Mouse (Mus musculus): ENCODE measurements around the gene Spty2d1.
A peak's percentile ranks its signal among the peaks of the same experiment; 100 is the strongest.
"Not testable (repeated sequence)": the region's sequence is repeated elsewhere in the genome, so short reads cannot be mapped to it uniquely, and the experiment has no call there.

Spty2d1 gene

DNA sequence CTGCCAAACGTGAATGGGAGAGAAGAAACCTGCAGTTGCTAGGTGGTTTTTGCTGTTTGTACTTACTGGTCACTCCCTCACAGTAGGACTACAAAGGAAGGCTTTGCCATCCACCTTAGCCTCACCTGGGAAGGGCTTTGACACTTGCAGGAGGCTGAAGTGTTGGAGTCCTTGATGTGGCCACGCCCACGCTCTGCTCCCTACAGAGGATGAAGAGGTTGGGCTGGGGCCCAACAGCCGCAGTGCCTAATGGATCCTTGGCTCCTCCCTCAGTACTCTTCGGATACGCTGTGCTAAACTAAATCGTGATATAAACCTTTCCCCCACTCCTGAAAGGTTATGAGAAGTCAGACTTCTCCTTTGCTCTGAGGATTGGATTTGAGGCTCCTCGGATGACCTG lies 12.7 kb upstream of the Spty2d1 start:
- no peak for DNase-seq (ENCODE audit: low spot score in 2 of 2)

DNA sequence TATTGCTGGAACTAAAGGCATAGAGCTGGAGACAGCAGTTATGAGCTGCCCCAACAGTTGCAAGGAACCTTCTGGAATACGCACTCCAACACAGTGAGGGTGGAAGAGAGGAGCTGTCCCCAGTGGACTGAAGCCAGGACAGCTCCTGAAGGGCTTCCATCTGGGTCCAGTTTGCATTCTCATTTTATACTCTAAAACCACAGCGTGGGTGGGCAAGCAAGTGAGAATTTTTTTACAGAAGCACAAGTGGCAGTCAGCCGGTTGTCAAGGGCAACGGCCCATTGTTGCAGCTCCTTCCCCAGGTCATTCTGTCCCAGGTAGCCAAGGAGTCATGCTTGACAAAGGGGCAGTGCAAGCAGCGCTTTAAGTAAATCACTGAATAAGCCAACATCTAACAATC lies 11.4 kb upstream of the Spty2d1 start:
- DNase-seq (ENCODE audit: low spot score in 2 of 2), result no peak

DNA sequence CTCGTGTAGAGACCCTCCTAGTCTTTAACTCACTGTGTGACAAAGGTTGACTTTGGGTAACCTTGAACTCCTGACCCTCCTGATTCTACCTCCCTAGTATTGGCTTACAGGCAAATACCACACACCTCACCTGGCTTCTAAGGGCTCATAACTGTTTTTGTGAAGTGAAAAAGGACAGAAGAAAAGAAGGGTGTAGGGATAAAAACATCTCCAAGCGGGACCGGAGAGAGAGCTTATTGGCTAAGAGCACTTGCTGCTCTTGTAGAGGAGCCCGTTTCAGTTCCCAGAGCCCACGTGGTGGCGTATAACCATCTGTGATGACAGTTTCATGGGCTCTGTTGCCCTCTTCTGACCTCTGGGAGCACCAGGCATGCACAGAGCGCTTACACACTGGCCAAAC lies 8.9 kb upstream of the Spty2d1 start:
- no peak for DNase-seq (ENCODE audit: low spot score in 2 of 2)

DNA sequence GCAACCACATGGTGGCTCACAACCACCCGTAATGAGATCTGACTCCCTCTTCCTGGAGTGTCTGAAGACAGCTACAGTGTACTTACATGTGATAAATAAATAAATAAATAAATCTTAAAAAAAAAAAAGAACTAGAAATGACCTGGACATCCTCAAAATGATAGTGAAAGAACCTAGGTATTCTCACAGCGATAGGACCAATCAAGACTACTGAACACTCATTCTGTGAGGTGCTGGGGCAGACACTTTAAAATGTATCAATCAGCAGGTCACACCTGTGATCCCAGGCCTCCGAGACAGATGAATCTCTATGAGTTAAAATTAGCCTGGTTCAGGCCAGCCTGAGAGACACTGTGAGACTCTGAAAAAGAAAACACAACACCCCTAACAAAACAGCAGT lies 8.4 kb upstream of the Spty2d1 start:
- DNase-seq (ENCODE audit: low spot score in 2 of 2), result no peak

DNA sequence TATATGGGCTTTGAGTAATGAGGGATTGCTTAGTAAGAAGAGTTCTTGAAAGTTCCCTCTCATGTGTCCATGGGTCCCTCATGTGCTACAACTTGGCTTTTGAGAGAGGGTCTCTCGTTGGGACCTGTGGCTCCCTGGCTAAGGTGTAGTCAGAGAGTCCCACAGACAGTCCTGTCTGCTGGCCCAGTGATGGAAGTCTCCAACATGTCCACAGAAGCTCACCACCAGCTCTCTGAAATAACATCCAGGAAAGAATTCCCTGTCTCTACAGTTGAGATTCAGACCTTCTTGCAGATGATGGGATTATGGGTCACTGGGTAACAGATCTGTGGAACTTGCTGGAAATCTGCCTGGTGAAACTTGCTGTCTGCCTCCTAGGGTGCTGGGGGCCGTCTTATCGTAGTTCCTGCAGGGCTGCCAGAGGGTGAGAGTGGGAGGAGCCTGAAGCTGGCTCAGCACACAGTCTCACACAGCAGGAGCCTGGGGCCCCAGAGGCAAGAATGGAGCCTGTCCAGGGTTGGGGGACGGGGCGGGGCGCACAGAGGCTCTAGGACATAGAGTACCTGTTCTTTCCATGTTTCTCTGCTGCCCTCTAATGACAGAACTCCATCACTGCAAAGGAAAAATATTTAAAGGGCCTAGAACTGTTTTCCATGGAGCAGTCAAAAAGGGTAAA lies 7.3 kb upstream of the Spty2d1 start:
- peak; percentile 37 to 80 for DNase-seq (ENCODE audit: low spot score in 2 of 2)

DNA sequence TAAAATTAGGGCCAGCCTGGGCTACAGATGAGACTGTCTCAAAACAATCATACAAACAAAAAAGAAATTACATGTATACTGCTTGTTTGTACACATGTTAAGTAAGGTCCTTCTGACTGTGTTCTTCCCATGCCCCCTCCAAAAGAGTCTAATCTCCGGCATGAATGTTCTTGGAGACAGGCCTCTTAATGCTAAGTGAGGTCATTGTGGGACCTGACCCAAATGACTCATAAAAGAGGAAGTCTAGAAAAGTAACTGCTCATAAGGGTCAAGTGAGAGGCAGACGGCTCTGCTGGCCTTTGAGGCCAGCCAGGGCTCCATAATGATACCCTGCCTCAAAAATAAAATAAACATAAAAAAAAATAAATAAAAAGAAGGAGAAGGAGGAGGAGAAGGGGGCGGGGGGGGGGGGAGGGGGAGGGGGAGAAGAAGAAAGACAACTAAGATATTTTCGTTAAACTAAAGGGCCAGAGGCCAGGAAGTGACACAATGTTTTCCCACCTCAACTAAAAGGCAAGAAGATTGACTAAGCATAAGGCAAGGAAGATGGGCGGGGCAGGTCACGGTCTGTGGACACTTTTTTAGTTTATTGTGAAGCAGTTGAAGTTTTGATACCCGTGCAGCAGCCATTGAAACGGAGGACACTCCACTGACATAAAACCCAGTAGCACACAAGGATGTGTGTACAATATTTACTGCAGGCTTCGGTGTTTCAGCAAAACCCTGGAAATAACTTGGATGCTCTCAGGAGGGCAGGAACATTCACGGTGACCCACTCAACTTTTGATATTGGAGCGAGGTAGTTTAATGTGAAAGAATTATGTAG lies 6.6 kb upstream of the Spty2d1 start:
- DNase-seq (ENCODE audit: low spot score in 2 of 2), result peak in 1 of 2 experiments; percentile 48

DNA sequence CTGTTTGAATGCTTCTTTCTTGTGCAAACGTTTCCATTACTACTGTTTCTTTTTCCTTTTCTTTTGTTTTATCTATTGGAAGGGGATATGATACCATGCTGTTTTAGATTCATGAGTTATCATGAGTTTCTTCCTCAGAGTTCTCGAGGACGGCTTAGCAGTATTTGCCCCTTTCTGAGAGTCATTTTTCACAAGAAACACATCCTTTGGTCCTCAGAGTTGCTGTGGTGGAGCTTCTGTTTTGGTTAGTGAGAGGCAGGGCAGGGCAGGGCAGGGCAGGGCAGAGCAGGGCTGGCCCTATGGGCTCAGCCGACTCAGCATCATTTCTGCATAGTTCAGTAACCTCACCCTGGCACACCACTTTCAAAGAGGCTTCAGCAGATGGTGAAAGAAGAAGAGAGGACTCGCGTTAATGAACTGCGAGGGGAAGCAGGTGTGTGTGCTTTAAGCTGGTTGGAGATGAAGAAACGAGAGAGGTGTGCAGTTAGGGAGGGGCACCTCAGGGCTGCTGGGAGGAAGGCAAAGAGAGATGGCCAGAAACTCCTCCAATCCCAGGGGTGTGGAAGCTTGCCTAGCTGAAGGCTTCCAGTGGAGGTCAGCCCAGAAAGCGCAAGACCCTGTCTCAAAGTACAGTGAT lies 5.0 kb upstream of the Spty2d1 start:
- no peak for DNase-seq (ENCODE audit: low spot score in 2 of 2)

DNA sequence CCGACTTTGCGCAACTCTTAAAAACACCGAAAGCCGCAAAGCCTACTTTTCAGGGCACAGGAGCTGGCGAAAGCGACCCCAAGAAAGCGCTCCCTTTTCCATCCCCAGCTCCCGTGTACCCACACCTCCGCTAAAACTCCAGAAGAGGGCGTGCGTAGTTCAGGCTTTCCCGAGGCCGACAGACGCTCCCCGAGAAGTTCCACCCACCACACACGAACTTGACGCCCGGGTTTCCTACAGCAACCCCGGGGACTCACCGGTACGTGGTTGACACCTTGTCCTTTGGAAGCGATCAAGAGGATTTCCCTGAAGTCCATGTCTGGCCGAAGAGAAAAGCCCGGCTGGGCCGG lies 418 bp downstream of the Spty2d1 start:
- no peak for DNase-seq (ENCODE audit: low spot score in 2 of 2)

DNA sequence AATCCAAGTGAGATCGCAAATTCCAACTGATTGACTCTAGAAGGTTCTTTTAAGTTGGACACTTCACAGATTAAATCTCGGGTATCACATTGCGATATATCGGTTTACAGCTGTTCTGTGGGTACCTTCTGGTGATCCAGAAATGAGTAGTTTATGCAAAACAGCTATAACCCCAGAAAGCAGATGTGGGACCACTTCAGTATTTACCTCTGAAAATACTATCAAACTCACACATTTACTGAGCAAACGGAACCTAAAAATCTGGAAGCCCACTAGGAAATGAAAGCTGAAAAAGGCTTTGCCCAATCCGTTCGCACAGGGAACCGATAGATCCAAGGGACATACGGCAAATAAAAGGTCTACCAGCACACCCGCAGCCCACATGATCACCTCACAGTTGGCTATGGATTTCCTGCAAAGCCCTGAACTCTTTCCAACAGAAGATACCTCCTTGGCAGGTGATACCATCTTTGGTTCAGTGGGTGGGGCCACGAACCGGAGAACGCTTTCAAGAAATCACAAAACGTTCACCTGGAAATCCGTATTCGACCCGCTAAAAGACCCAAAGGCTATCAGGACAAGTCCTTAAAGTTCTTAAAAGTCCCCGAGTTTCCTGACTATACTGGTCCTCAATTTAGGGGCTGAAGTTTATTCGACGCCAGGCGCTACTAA lies 966 bp downstream of the Spty2d1 start:
- peak in 1 of 2 experiments; percentile 16 for DNase-seq (ENCODE audit: low spot score in 2 of 2)

DNA sequence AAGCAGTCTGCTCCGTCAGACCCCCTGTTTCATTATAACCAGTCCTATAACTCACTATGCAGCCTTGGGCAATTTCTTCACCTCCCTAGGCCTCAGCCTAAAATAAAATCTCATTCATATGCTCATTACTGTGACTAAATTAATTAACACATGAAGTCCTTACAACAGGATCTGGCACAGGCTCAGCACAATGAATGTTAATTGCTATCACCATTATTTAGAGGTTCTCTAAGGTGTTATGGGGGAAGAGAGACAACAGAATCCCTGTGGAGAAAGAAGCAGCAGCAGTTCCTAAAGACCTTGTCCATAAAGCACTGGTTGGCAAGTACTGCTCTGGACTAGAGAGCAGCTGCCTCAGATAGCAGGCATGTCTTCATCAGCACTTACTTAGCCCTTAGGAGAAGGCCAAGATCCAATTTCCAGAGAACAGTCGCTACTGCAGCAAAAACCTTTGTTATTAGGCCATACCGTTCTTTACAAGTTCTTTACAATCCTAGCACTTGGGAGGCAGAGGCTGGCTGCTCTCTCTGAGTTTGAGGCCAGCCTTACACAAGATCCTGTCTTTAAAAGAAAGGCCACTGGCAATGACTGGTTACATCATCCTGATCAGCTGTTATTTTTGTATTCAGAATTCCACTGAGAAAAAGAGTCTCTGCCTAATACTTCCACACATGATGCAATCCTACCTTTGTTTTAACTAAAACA lies 4.6 kb downstream of the Spty2d1 start:
- no peak for DNase-seq (ENCODE audit: low spot score in 2 of 2)

DNA sequence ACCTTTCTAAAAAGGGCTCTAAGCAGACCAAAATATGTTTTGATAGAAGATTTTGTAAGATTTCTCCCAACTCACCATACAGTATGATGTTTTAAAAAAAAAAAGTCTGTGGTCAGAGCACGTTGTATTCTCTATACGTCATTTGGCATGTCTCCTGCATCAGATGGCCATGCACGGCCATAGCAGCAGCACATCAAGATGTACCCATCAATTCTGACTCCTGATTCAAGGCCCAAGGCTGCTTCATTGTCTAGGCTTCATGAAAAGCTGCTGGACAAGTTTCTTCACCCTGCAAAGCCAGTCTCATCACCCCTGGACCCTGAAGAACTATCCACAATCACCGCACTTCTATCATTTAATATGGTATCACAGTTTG lies 6.3 kb downstream of the Spty2d1 start:
- DNase-seq (ENCODE audit: low spot score in 2 of 2), result no peak

DNA sequence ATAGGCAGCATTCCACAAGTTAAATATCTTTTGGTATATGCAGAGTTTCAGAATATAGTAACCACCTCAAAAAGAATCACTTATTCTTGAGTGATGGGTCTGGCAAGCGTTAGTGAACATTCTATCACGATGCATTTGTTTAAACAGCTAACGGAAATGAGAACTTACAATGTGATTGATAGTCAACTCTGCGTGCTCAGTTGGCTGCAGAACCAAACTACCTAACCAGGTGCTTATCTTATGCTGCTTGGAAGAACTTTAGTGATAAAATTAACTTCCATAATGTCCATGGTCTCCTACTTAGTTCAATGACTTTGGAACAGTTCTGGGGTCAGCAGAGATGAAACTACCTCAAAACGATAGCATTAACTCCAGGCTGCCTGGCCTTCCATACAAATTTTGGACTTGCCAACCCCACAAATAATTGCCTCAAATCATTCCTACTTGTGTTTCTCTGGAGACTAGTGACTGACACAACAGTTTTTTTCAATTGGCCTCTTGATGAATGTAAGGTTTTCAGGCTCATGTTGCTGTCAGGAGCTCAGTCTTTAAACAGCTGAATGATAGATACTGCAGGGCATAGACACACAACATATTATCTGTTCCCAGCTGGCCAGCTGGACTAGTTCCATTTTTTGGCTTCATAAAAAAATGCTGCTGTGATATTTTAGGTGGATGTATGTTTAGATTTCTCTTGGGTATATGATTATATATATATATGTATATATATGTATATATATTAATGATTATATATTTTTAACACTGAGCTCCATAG lies 6.9 kb downstream of the Spty2d1 start:
- DNase-seq (ENCODE audit: low spot score in 2 of 2), result no peak

DNA sequence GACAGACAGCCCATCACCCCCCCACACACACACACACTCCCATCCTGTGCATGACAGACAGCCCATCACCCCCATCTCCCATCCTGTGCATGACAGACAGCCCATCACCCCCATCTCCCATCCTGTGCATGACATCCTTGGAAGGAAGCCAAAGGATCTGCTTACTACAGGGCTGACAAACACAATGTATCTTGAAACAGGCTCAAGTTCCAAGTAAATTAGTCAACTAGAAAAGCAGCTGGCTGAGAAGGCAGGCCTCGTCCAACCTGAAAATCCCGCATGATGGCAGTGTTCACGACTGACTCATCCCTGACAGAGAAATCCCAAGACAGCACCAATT lies 7.6 kb downstream of the Spty2d1 start:
- DNase-seq (ENCODE audit: low spot score in 2 of 2), result no peak

DNA sequence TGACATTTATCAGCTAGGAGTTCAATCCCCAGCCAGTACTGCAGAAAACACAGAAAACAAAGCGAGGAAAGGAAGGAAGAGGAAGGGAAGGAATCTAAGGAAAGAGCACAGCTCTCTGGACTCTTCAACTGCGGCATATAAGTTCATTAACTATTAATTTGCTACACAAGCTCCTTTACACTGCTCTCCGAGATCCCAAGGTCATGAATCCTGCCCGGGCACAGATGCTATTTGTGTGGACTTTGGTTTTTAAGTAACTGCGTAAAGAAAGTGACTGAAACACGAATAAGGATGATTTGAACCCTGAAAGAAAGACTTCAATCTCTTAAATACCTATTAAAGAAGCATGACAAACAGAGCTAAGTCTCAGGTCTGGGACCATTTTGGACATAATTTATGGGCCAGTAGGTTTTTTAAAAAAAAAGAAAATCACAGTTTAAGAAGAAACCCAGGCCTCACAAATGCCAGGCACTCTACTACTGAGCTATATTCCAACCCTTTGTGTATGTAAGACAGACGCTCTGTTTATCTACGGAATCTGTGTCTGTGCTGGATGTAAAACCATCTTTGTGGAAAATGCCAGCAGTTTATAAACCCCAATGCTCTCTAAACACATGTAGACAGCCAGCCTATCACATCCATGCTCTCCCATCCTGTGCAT lies 8.1 kb downstream of the Spty2d1 start:
- DNase-seq (ENCODE audit: low spot score in 2 of 2), result no peak

DNA sequence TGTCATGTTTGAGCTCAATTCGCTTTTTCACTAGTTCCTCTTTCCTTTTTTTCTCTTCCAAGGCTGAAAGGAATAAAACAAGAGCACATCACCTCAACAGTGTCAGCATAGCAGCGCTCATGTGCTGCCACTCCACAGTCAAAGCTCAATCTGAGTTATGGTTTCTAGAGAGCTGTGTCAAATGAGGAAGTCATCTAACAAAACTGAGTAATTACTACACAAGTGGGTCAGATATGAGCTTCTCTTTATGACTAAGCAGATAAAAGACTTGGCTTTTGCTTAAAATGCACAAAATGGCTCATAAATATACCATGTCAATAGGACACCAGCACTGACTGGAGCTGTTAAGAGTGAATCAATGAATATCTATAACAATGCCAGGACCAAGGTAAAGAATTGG lies 9.3 kb downstream of the Spty2d1 start:
- no peak for DNase-seq (ENCODE audit: low spot score in 2 of 2)

DNA sequence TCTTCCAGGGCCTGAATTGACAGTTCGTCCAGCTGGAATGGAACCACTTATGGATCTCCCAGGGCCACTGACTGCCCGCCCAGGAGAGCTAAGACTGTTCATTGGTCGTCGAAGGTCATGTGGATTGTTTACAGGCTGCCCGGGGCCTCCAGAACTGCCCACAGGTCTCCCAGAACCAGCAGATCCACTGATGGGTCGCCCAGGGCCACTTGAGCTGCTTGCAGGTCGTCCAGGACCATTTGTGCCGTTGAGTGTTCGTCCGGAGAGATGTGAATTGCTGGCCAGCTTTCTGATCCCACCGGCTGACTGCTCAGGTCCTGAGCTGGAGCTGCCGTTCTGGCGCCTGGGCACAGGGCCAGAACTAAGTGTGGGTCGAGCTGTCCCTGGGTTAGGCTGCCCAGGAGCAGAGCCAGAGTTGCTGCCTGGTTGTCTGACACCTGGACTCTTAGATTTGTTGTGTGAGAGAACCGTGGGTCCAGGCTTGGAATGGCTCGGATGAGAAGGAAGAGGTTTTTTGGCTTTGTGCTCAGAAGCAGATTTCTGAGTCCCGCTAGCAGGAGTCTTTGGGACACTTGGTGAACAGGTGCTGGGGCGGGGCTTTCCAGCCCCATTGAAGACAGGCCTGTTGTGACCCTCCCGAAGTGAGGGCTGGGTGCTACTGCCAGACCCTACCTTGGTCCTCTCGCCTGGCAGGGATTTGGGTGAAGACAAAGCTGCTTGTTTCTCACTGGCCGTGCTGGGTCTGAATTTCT lies 10.4 kb downstream of the Spty2d1 start:
- no peak for DNase-seq (ENCODE audit: low spot score in 2 of 2)

DNA sequence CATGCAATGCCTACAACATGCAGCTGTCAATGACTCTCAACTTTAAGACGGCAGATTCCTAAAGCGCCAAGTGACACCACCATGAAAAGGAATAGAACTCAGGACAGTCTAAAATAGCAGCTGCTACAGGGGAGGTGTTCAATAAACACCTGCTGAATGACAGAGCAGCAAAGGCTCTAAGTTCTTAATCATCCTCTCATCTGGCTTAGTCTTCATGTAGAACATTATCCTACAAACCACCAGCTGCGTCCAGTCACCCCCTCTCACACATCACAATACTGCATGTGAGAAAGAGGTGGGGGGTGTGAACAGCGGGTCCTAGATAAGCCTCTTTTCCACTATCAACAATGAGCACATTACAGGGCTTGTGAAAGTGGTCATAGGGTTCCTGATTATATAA lies 11.2 kb downstream of the Spty2d1 start:
- no peak for DNase-seq (ENCODE audit: low spot score in 2 of 2)

DNA sequence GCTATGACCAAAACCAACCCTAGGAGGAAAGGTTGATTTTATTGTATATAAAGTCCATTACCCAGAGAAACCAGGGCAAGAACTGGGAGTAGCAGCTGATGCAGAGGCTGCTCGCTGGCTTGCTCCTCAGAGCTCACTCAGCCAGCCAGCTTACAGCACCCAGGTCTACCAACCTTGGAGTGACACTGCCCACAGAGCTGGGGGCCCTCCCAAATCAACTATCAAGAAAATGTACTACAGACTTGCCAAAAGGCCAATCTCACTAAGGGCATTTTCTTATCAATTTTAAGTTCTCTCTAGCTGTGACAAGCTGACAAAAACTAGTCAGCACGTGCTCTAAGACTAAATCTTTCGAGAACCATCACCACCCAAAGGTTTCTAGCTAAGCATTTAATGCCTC lies 12.7 kb downstream of the Spty2d1 start:
- no peak for DNase-seq (ENCODE audit: low spot score in 2 of 2)

DNA sequence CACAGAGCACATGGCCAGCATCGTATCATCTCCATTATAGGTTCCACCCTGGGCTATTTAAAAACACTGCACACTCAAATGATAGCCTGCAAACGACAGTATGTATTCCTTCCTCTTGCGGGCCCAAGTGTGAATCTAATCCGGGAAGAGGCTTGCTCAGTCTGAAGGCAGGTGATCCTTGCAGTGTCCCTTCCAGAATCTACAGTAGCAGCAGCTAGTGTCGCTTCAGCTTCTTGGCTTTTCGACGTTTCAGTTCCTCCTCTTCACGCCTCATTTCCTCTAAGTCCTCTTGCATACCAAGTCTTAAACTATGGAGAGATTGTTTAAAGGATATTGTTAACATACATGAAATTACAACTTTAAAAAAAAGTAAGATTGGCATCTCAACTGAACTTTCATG lies 15.1 kb downstream of the Spty2d1 start:
- DNase-seq (ENCODE audit: low spot score in 2 of 2), result no peak

DNA sequence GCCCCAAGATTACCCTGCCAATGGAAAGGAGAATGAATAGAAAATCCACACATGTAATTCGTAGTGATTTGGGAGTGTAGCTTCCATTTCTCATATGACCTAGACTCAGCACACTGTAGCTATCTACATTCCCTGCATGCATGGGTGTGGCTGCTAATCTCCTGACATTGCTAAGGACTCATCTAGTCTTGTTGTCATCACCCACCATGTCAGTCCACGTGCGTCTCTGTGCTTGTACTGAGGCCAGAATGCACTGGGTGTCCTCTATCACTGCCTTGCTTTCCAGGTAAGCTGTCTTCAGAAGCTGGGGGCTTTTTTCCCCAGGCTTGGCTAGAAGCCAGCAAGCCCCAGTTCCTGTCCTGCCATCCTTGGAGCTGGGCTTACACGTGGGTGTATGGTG lies 18.8 kb downstream of the Spty2d1 start:
- DNase-seq (ENCODE audit: low spot score in 2 of 2), result not testable (repeated sequence)
